Mouse (Mus musculus): ENCODE results near the gene Hs1bp3. TPM values are rescaled to one million over a fixed set of nuclear protein-coding genes. Genes with fewer than 3 reads are reported as not detected.

Hs1bp3 gene
- polyA plus RNA-seq, 1 experiment from 2014 or later: 21.4 TPM

- H3K27ac ChIP-seq: no peak overlapping the region
- no peak overlapping the region for H3K4me2 ChIP-seq (replicated peaks)
- no peaks in the 10 kb centered on the region for H3K36me3 ChIP-seq
- no peak overlapping the region for H3K4me3 ChIP-seq (replicated peaks)
- H3K4me1 ChIP-seq (replicated peaks): peaks cover 17% of the 10 kb centered on the region; the same call in 1 of the 2 replicates
- no peak for ATAC-seq
- no peaks in the 10 kb centered on the region for H3K9me3 ChIP-seq
- 87% methylated on average over 2 of the region's 2 CpGs for WGBS
- H3K9ac ChIP-seq: no peak overlapping the region
- H3K27me3 ChIP-seq (replicated peaks): peaks cover 62% of the 10 kb centered on the region
These were observed 17.1 kb upstream of the Hs1bp3 start for GRCm38 (mm10) chr12:8296154-8296553.

- H3K36me3 ChIP-seq: no peaks in the 10 kb centered on the region
- 6% methylated on average over 34 of the region's 34 CpGs for WGBS
- peaks cover 30% of the 10 kb centered on the region for H3K4me1 ChIP-seq (replicated peaks)
- H3K27ac ChIP-seq: no peak overlapping the region
- no peak overlapping the region for H3K9ac ChIP-seq
- peaks cover 77% of the 10 kb centered on the region for H3K27me3 ChIP-seq (replicated peaks)
- H3K9me3 ChIP-seq: no peaks in the 10 kb centered on the region
- H3K4me2 ChIP-seq (replicated peaks): peak overlapping the region; percentile 68
- ATAC-seq: 0 out of 2 replicates have a peak, but pooled peaks have one; percentile 2
- peak overlapping the region; percentile 34 for H3K4me3 ChIP-seq (replicated peaks)
These were observed 15.5 kb upstream of the Hs1bp3 start for GRCm38 (mm10) chr12:8297586-8298214.

- 2% methylated on average over 85 of the region's 85 CpGs for WGBS
- Histone ChIP-seq H3K4me2 (replicated peaks) (peak overlapping the region; percentile 68), H3K4me3 (replicated peaks) (peak overlapping the region; percentile 34), H3K4me1 (replicated peaks) (peaks cover 30% of the 10 kb centered on the region), H3K27me3 (replicated peaks) (peaks cover 86% of the 10 kb centered on the region), H3K9me3 (no peaks in the 10 kb centered on the region), H3K36me3 (no peaks in the 10 kb centered on the region), H3K9ac (no peak overlapping the region), H3K27ac (no peak overlapping the region)
- ATAC-seq: 0 out of 2 replicates have a peak, but pooled peaks have one; percentile 5
These were observed 14.7 kb upstream of the Hs1bp3 start for GRCm38 (mm10) chr12:8298361-8299142.

GRCm38 (mm10) chr12:8299143-8300110, 13.8 kb upstream of the Hs1bp3 start:
- Histone ChIP-seq H3K9ac (no peak overlapping the region), H3K27ac (no peak overlapping the region), H3K4me3 (replicated peaks) (peak overlapping the region; percentile 34; the same call in 1 of the 2 replicates), H3K36me3 (no peaks in the 10 kb centered on the region), H3K9me3 (no peaks in the 10 kb centered on the region), H3K4me2 (replicated peaks) (no peak overlapping the region), H3K4me1 (replicated peaks) (peaks cover 30% of the 10 kb centered on the region), H3K27me3 (replicated peaks) (peaks cover 94% of the 10 kb centered on the region)
- ATAC-seq: no peak
- WGBS: 8% methylated on average over 34 of the region's 34 CpGs

- Histone ChIP-seq H3K4me2 (replicated peaks) (no peak overlapping the region), H3K4me3 (replicated peaks) (no peak overlapping the region), H3K36me3 (no peaks in the 10 kb centered on the region), H3K27ac (no peak overlapping the region), H3K4me1 (replicated peaks) (peaks cover 30% of the 10 kb centered on the region), H3K9ac (no peak overlapping the region), H3K27me3 (replicated peaks) (peaks cover 93% of the 10 kb centered on the region), H3K9me3 (no peaks in the 10 kb centered on the region)
- no peak for ATAC-seq
- 26% methylated on average over 10 of the region's 10 CpGs for WGBS
These were observed 13.1 kb upstream of the Hs1bp3 start for GRCm38 (mm10) chr12:8300111-8300480.

GRCm38 (mm10) chr12:8300521-8300920, 12.7 kb upstream of the Hs1bp3 start:
- Histone ChIP-seq H3K9ac (no peak overlapping the region), H3K36me3 (no peaks in the 10 kb centered on the region), H3K4me1 (replicated peaks) (peaks cover 30% of the 10 kb centered on the region), H3K9me3 (no peaks in the 10 kb centered on the region), H3K27me3 (replicated peaks) (peaks cover 93% of the 10 kb centered on the region), H3K27ac (no peak overlapping the region), H3K4me3 (replicated peaks) (no peak overlapping the region), H3K4me2 (replicated peaks) (no peak overlapping the region)
- WGBS: 47% methylated on average over 5 of the region's 5 CpGs
- ATAC-seq: no peak

- peaks cover 30% of the 10 kb centered on the region for H3K4me1 ChIP-seq (replicated peaks)
- H3K27ac ChIP-seq: no peak overlapping the region
- no peaks in the 10 kb centered on the region for H3K36me3 ChIP-seq
- 0 out of 2 replicates have a peak, but pooled peaks have one; percentile 1 for ATAC-seq
- H3K4me2 ChIP-seq (replicated peaks): peak overlapping the region; percentile 87
- H3K9ac ChIP-seq: peak overlapping the region; percentile 36
- peak overlapping the region; percentile 42 for H3K4me3 ChIP-seq (replicated peaks)
- H3K9me3 ChIP-seq: no peaks in the 10 kb centered on the region
- peaks cover 94% of the 10 kb centered on the region for H3K27me3 ChIP-seq (replicated peaks)
- 7% methylated on average over 46 of the region's 46 CpGs for WGBS
These were observed 12.0 kb upstream of the Hs1bp3 start for GRCm38 (mm10) chr12:8301011-8301814.

GRCm38 (mm10) chr12:8301841-8302431, 11.3 kb upstream of the Hs1bp3 start, which contains the start of gene Gdf7:
Gdf7 (minus strand) TSS chr12:8301954.
- whole genome bisulfite sequencing: under 1% methylated on average over 49 of the region's 53 CpGs
- H3K27ac ChIP-seq: no peak within 1 kb of the TSS
- peaks cover 92% of the 10 kb centered on the region for H3K27me3 ChIP-seq (replicated peaks)
- H3K36me3 ChIP-seq: no peaks in the 10 kb centered on the region
- H3K9ac ChIP-seq: peak within 1 kb of the TSS; percentile 36
- peak; percentile 26; the same call in 1 of the 2 replicates for ATAC-seq
- H3K4me3 ChIP-seq (replicated peaks): peak within 1 kb of the TSS; percentile 42
- peak within 1 kb of the TSS; percentile 87 for H3K4me2 ChIP-seq (replicated peaks)
- H3K9me3 ChIP-seq: no peaks in the 10 kb centered on the region
- H3K4me1 ChIP-seq (replicated peaks): peaks cover 32% of the 10 kb centered on the region

- no peak overlapping the region for H3K9ac ChIP-seq
- H3K4me2 ChIP-seq (replicated peaks): no peak overlapping the region
- H3K9me3 ChIP-seq: no peaks in the 10 kb centered on the region
- peaks cover 16% of the 10 kb centered on the region for H3K4me1 ChIP-seq (replicated peaks)
- peaks cover 66% of the 10 kb centered on the region for H3K27me3 ChIP-seq (replicated peaks)
- WGBS: 57% methylated on average over 2 of the region's 2 CpGs
- no peak overlapping the region for H3K4me3 ChIP-seq (replicated peaks)
- H3K36me3 ChIP-seq: no peaks in the 10 kb centered on the region
- no peak for ATAC-seq
- H3K27ac ChIP-seq: no peak overlapping the region
These were observed 8.0 kb upstream of the Hs1bp3 start for GRCm38 (mm10) chr12:8305258-8305657.

- no peak overlapping the region for H3K9ac ChIP-seq
- ATAC-seq: peak; percentile 47
- peaks cover 13% of the 10 kb centered on the region for H3K4me1 ChIP-seq (replicated peaks)
- no peak overlapping the region for H3K27ac ChIP-seq
- no peaks in the 10 kb centered on the region for H3K9me3 ChIP-seq
- WGBS: 6% methylated on average over 5 of the region's 5 CpGs
- no peak overlapping the region for H3K4me3 ChIP-seq (replicated peaks)
- no peak overlapping the region for H3K4me2 ChIP-seq (replicated peaks)
- peaks cover 58% of the 10 kb centered on the region for H3K27me3 ChIP-seq (replicated peaks)
- H3K36me3 ChIP-seq: no peaks in the 10 kb centered on the region
These were observed 6.8 kb upstream of the Hs1bp3 start for GRCm38 (mm10) chr12:8306432-8306831.

GRCm38 (mm10) chr12:8306910-8307309, 6.3 kb upstream of the Hs1bp3 start:
- 67% methylated on average over 1 of the region's 1 CpGs for WGBS
- ATAC-seq: peak; percentile 53
- no peak overlapping the region for H3K4me2 ChIP-seq (replicated peaks)
- no peaks in the 10 kb centered on the region for H3K36me3 ChIP-seq
- H3K4me3 ChIP-seq (replicated peaks): no peak overlapping the region
- H3K9me3 ChIP-seq: no peaks in the 10 kb centered on the region
- H3K9ac ChIP-seq: no peak overlapping the region
- peaks cover 8% of the 10 kb centered on the region for H3K4me1 ChIP-seq (replicated peaks)
- peaks cover 54% of the 10 kb centered on the region for H3K27me3 ChIP-seq (replicated peaks)
- H3K27ac ChIP-seq: no peak overlapping the region
